Mouse (Mus musculus): ENCODE measurements around the gene Myog. TPM values are rescaled to one million over a fixed set of nuclear protein-coding genes. Genes with fewer than 3 reads are reported as not detected.

Myog gene
- total RNA-seq, 2 experiments from 2014 or later = not detected

Other genes with a start within 250 kb of the Myog start
- gene Btg2, start 210.9 kb upstream of the Myog start, total RNA-seq (2021) = 1 to 10 TPM; 7.9 to 8.1 TPM
- gene Chit1, start 178.7 kb upstream of the Myog start, total RNA-seq (2021) = under 1 TPM; 0.48 to 0.54 TPM
- gene Chil1, start 107.8 kb upstream of the Myog start, total RNA-seq (2021) = 1 to 10 TPM; 1.1 to 2.0 TPM
- gene Mybph, start 96.5 kb upstream of the Myog start, total RNA-seq (2021) = under 1 TPM in 1 of 2 experiments, not detected in 1; 0.18 TPM
- gene Adora1, start 54.6 kb upstream of the Myog start, total RNA-seq (2021) = 10 to 100 TPM; 75.5 to 76.4 TPM
- 10 to 100 TPM; 62.6 to 72.1 TPM for gene Ppfia4, start 42.9 kb downstream of the Myog start, total RNA-seq (2021)
- gene Tmem183a, start 72.0 kb downstream of the Myog start, total RNA-seq (2021) = 100 to 1,000 TPM; 110 to 122 TPM
- gene 4933406M09Rik, start 96.0 kb downstream of the Myog start, total RNA-seq (2021) = not detected
- gene Cyb5r1, start 115.6 kb downstream of the Myog start, total RNA-seq (2021) = 10 to 100 TPM; 13.1 to 18.5 TPM
- gene Adipor1, start 125.4 kb downstream of the Myog start, total RNA-seq (2021) = 10 to 100 TPM; 55.4 to 57.5 TPM
- gene Klhl12, start 165.5 kb downstream of the Myog start, total RNA-seq (2021) = 10 to 100 TPM; 37.1 to 38.7 TPM
- gene Rabif, start 204.7 kb downstream of the Myog start, total RNA-seq (2021) = 10 to 100 TPM; 38.2 to 38.5 TPM

All from left cerebral cortex, postnatal 4 days (tissue).